Mouse (Mus musculus) heart, embryonic 12.5 days (tissue): Measurements from ENCODE around the gene Ints12. TPM values are rescaled to one million over a fixed set of nuclear protein-coding genes. Genes with fewer than 3 reads are reported as not detected.

Experiments
- ATAC-seq: fragments of 200-750 bp; cut with Nextera tagmentation; 2 replicates; pipeline ENCODE4 v1.8.0; 2017; ENCODE audit warnings: moderate TSS enrichment, moderate library complexity; ENCODE audit not compliant: insufficient number of reproducible peaks, low FRiP score
- H3K27ac ChIP-seq: fragments of 300-500 bp; sonication (generic); 2 replicates; pipeline ENCODE4 v1.5.1; 2016; ENCODE audit warnings: mild to moderate bottlenecking, moderate library complexity; ENCODE audit not compliant: poor library complexity, severe bottlenecking
- H3K27me3 ChIP-seq: fragments of 300-500 bp; sonication (generic); replicated peaks from 2 replicates; pipeline ENCODE4 v1.6.1; 2016; ENCODE audit warnings: mild to moderate bottlenecking, moderate library complexity
- H3K36me3 ChIP-seq: fragments of 300-500 bp; sonication (generic); 2 replicates; pipeline ENCODE4 v1.6.1; 2016; ENCODE audit warnings: mild to moderate bottlenecking, moderate library complexity
- H3K4me1 ChIP-seq: fragments of 300-500 bp; sonication (generic); replicated peaks from 2 replicates; pipeline ENCODE4 v1.6.1; 2016; ENCODE audit warnings: mild to moderate bottlenecking
- H3K4me2 ChIP-seq: fragments of 300-500 bp; sonication (generic); 2 replicates; pipeline ENCODE4 v1.6.1; 2016; ENCODE audit warnings: mild to moderate bottlenecking, moderate library complexity
- H3K4me3 ChIP-seq: fragments of 300-500 bp; sonication (generic); 2 replicates; pipeline ENCODE4 v1.5.1; 2016; ENCODE audit warnings: mild to moderate bottlenecking
- H3K9ac ChIP-seq: fragments of 300-500 bp; sonication (generic); 2 replicates; pipeline ENCODE4 v1.6.1; 2016; ENCODE audit warnings: mild to moderate bottlenecking, moderate library complexity
- H3K9me3 ChIP-seq: fragments of 300-500 bp; sonication (generic); replicated peaks from 2 replicates; pipeline ENCODE4 v1.6.1; 2016; ENCODE audit warnings: mild to moderate bottlenecking, moderate library complexity
- WGBS: fragments of 180-500 bp; shearing (Covaris S2); methylation state at CpG from one replicate; pipeline ENCODE4 v1.1.7; 2016; 5-methylcytosine and 5-hydroxymethylcytosine counted together
- polyA plus RNA-seq: library from polyadenylated mRNA; unstranded; fragments of >200 nt; fragmentation: Nextera tagmentation; extraction: Ambion mirVana; gene quantifications from 2 replicates; pipeline ENCODE4 v1.2.1, GENCODE M21; 2016

The Ints12 gene
- polyA plus RNA-seq: 14.3 and 15.0 TPM in 2 replicates

GRCm38 (mm10) chr3:133091664-133092273 is at the start of gene Ints12, which contains the start of gene Gstcd:
Ints12 (plus strand) TSS chr3:133091840.
Gstcd (minus strand) TSS chr3:133092033.
- peak; percentile 96 for ATAC-seq
- H3K4me2 ChIP-seq: peak within 1 kb of the TSS; percentile 68
- H3K4me1 ChIP-seq: 0 out of 2 replicates have a peak, but pooled peaks cover 2% of the 10 kb centered on the region
- no peaks in the 10 kb centered on the region for H3K36me3 ChIP-seq
- peak within 1 kb of the TSS; percentile 98 for H3K27ac ChIP-seq
- under 1% methylated on average over 53 of the region's 53 CpGs for WGBS
- peak within 1 kb of the TSS; percentile 89 for H3K4me3 ChIP-seq
- no peaks in the 10 kb centered on the region for H3K9me3 ChIP-seq
- H3K9ac ChIP-seq: peak within 1 kb of the TSS; percentile 95
- no peaks in the 10 kb centered on the region for H3K27me3 ChIP-seq

GRCm38 (mm10) chr3:133052068-133052467 is 39.6 kb upstream of the Ints12 start:
- Histone ChIP-seq H3K4me2 (no peak overlapping the region), H3K4me3 (no peak overlapping the region)
- ATAC-seq: no peak

GRCm38 (mm10) chr3:133075560-133075959 is 16.1 kb upstream of the Ints12 start:
- no peak overlapping the region for H3K4me3 ChIP-seq
- ATAC-seq: no peak
- no peak overlapping the region for H3K9ac ChIP-seq
- no peaks in the 10 kb centered on the region for H3K9me3 ChIP-seq
- H3K27ac ChIP-seq: no peak overlapping the region
- H3K4me1 ChIP-seq: 0 out of 2 replicates have a peak, but pooled peaks cover 4% of the 10 kb centered on the region
- peaks cover 15% of the 10 kb centered on the region for H3K36me3 ChIP-seq
- WGBS: 89% methylated on average over 10 of the region's 10 CpGs
- no peak overlapping the region for H3K4me2 ChIP-seq
- H3K27me3 ChIP-seq: no peaks in the 10 kb centered on the region

More at GRCm38 (mm10) chr3:133052068-133052467, 39.6 kb upstream of the Ints12 start:
- 90% methylated on average over 2 of the region's 2 CpGs for WGBS
- H3K36me3 ChIP-seq: peaks cover 16% of the 10 kb centered on the region
- no peaks in the 10 kb centered on the region for H3K27me3 ChIP-seq
- H3K4me1 ChIP-seq: no peaks in the 10 kb centered on the region
- no peaks in the 10 kb centered on the region for H3K9me3 ChIP-seq
- no peak overlapping the region for H3K27ac ChIP-seq
- no peak overlapping the region for H3K9ac ChIP-seq

- peaks cover 30% of the 10 kb centered on the region for H3K36me3 ChIP-seq
- 91% methylated on average over 5 of the region's 5 CpGs for WGBS
- H3K27ac ChIP-seq: no peak overlapping the region
- no peaks in the 10 kb centered on the region for H3K27me3 ChIP-seq
- H3K9ac ChIP-seq: no peak overlapping the region
- ATAC-seq: no peak
- no peaks in the 10 kb centered on the region for H3K9me3 ChIP-seq
- H3K4me2 ChIP-seq: no peak overlapping the region
- H3K4me3 ChIP-seq: no peak overlapping the region
- H3K4me1 ChIP-seq: no peaks in the 10 kb centered on the region
These were observed 8.9 kb upstream of the Ints12 start for GRCm38 (mm10) chr3:133082736-133083135.

GRCm38 (mm10) chr3:133085858-133086257 is 5.8 kb upstream of the Ints12 start:
- H3K4me2 ChIP-seq: no peak overlapping the region
- H3K27ac ChIP-seq: no peak overlapping the region
- no peaks in the 10 kb centered on the region for H3K9me3 ChIP-seq
- H3K36me3 ChIP-seq: peaks cover 26% of the 10 kb centered on the region
- H3K9ac ChIP-seq: no peak overlapping the region
- ATAC-seq: no peak
- 65% methylated on average over 3 of the region's 3 CpGs for WGBS
- H3K4me3 ChIP-seq: no peak overlapping the region
- 0 out of 2 replicates have a peak, but pooled peaks cover 2% of the 10 kb centered on the region for H3K4me1 ChIP-seq
- H3K27me3 ChIP-seq: no peaks in the 10 kb centered on the region

- Histone ChIP-seq H3K4me3 (peak overlapping the region; percentile 89), H3K9me3 (no peaks in the 10 kb centered on the region), H3K36me3 (no peaks in the 10 kb centered on the region), H3K27ac (peak overlapping the region; percentile 98; the same call in 1 of the 2 replicates), H3K4me1 (0 out of 2 replicates have a peak, but pooled peaks cover 2% of the 10 kb centered on the region), H3K27me3 (no peaks in the 10 kb centered on the region), H3K4me2 (peak overlapping the region; percentile 68), H3K9ac (peak overlapping the region; percentile 95)
- no peak for ATAC-seq
- WGBS: 14% methylated on average over 11 of the region's 11 CpGs
These were observed 1.2 kb upstream of the Ints12 start for GRCm38 (mm10) chr3:133090247-133091120.

- H3K27ac ChIP-seq: peak overlapping the region; percentile 98
- no peaks in the 10 kb centered on the region for H3K9me3 ChIP-seq
- no peaks in the 10 kb centered on the region for H3K36me3 ChIP-seq
- peak overlapping the region; percentile 95 for H3K9ac ChIP-seq
- H3K27me3 ChIP-seq: no peaks in the 10 kb centered on the region
- peak overlapping the region; percentile 89 for H3K4me3 ChIP-seq
- H3K4me1 ChIP-seq: 0 out of 2 replicates have a peak, but pooled peaks cover 2% of the 10 kb centered on the region
- H3K4me2 ChIP-seq: peak overlapping the region; percentile 68
- WGBS: 0% methylated on average over 43 of the region's 44 CpGs
- peak; percentile 84 for ATAC-seq
These were observed 448 bp upstream of the Ints12 start for GRCm38 (mm10) chr3:133091121-133091663.

- peak overlapping the region; percentile 89 for H3K4me3 ChIP-seq
- H3K4me1 ChIP-seq: 0 out of 2 replicates have a peak, but pooled peaks cover 2% of the 10 kb centered on the region
- H3K4me2 ChIP-seq: peak overlapping the region; percentile 60
- no peaks in the 10 kb centered on the region for H3K27me3 ChIP-seq
- H3K9me3 ChIP-seq: no peaks in the 10 kb centered on the region
- under 1% methylated on average over 7 of the region's 7 CpGs for WGBS
- H3K36me3 ChIP-seq: no peaks in the 10 kb centered on the region; the same call in 1 of the 2 replicates
- peak overlapping the region; percentile 98 for H3K27ac ChIP-seq
- peak overlapping the region; percentile 95 for H3K9ac ChIP-seq
- ATAC-seq: no peak
These were observed 724 bp downstream of the Ints12 start for GRCm38 (mm10) chr3:133092274-133092853.

GRCm38 (mm10) chr3:133092936-133093335 is 1.3 kb downstream of the Ints12 start:
- no peak for ATAC-seq
- Histone ChIP-seq H3K4me3 (peak overlapping the region; percentile 89), H3K9me3 (no peaks in the 10 kb centered on the region), H3K27me3 (no peaks in the 10 kb centered on the region), H3K4me2 (no peak overlapping the region; the same call in 1 of the 2 replicates), H3K27ac (no peak overlapping the region), H3K4me1 (0 out of 2 replicates have a peak, but pooled peaks cover 2% of the 10 kb centered on the region), H3K9ac (no peak overlapping the region), H3K36me3 (peaks cover 3% of the 10 kb centered on the region)
- WGBS: 83% methylated on average over 1 of the region's 1 CpGs

- Histone ChIP-seq H3K4me3 (no peak overlapping the region), H3K9me3 (no peaks in the 10 kb centered on the region), H3K36me3 (peaks cover 14% of the 10 kb centered on the region), H3K27ac (no peak overlapping the region), H3K4me1 (0 out of 2 replicates have a peak, but pooled peaks cover 2% of the 10 kb centered on the region), H3K27me3 (no peaks in the 10 kb centered on the region), H3K4me2 (no peak overlapping the region), H3K9ac (no peak overlapping the region)
- no peak for ATAC-seq
- 49% methylated on average over 1 of the region's 1 CpGs for whole genome bisulfite sequencing
These were observed 2.7 kb downstream of the Ints12 start for GRCm38 (mm10) chr3:133094305-133094704.
